Comparison of ENCODE assay signal across 10 mouse cellular contexts in genomic region chr8:117280488-117280887, GRCm38 (mm10). TPM values are rescaled to one million over a fixed set of nuclear protein-coding genes. Genes with fewer than 3 reads are reported as not detected.
DNase-seq lines count a peak whose midpoint lies in the region; ATAC-seq and TF ChIP-seq lines count a peak whose summit lies in the region.
"Had no signal": no experiment of that assay in that cellular context is flagged by ENCODE, and none has a peak within 500 bp of the region (broad histone marks: within the 10 kb centered on the region; RNA-seq: fewer than 3 reads in every experiment).

No protein-coding gene starts in this region.

- no peak overlapping the region for H3K4me2 ChIP-seq in midbrain, embryonic 13.5 days (replicated peaks)
- H3K4me2 ChIP-seq in liver, postnatal 0 days (ENCODE audit: low read depth, low read length), result 0 out of 2 replicates have a peak overlapping the region, but pooled peaks have one; percentile 29
- no peak overlapping the region for H3K4me2 ChIP-seq in stomach, postnatal 0 days (replicated peaks; ENCODE audit: low read depth)
- no peak overlapping the region for H3K4me2 ChIP-seq in midbrain, embryonic 11.5 days
- H3K4me2 ChIP-seq: embryonic facial prominence, embryonic 12.5 days; hindbrain, embryonic 13.5 days had no signal

- DNase-seq in midbrain, embryonic 10.5 days (ENCODE audit: low spot score), result no peak
- peak; percentile 26 for DNase-seq in fibroblast of lung, adult 2 months (ENCODE audit: low read depth)
- DNase-seq in liver, postnatal 0 days, result no peak
- peak; percentile 89 for DNase-seq in stomach, postnatal 0 days (ENCODE audit: low spot score)
- DNase-seq in midbrain, embryonic 11.5 days (ENCODE audit: low spot score, missing footprints), result no peak
- DNase-seq in layer of hippocampus, postnatal 25 days (ENCODE audit: extremely low spot score in 1 of 2, low spot score in 1 of 2), result no peak
- DNase-seq: midbrain, embryonic 14.5 days had no signal

- peak; percentile 41; the same call in 1 of the 2 replicates for TF ChIP-seq EP300 in liver, postnatal 0 days (IDR thresholded peaks at IDR 0.05; ENCODE audit: low read depth)
- no peak for TF ChIP-seq EP300 in stomach, postnatal 0 days (optimal IDR thresholded peaks at IDR 0.05)

- H3K9ac ChIP-seq in midbrain, embryonic 13.5 days (replicated peaks), result no peak overlapping the region
- peak overlapping the region; percentile 44; the same call in 1 of the 2 replicates for H3K9ac ChIP-seq in liver, postnatal 0 days (replicated peaks)
- no peak overlapping the region for H3K9ac ChIP-seq in stomach, postnatal 0 days (ENCODE audit: low read length)
- H3K9ac ChIP-seq in midbrain, embryonic 11.5 days (ENCODE audit: low read length), result no peak overlapping the region
- H3K9ac ChIP-seq: embryonic facial prominence, embryonic 12.5 days; hindbrain, embryonic 13.5 days had no signal

- peaks cover 30% of the 10 kb centered on the region for H3K36me3 ChIP-seq in midbrain, embryonic 10.5 days
- H3K36me3 ChIP-seq in midbrain, embryonic 13.5 days, result peaks cover 12% of the 10 kb centered on the region
- H3K36me3 ChIP-seq in liver, postnatal 0 days (replicated peaks; ENCODE audit: insufficient read depth, low read length), result peaks cover 12% of the 10 kb centered on the region
- no peaks in the 10 kb centered on the region for H3K36me3 ChIP-seq in stomach, postnatal 0 days (ENCODE audit: control insufficient read depth, insufficient read depth, low read length)
- peaks cover 2% of the 10 kb centered on the region for H3K36me3 ChIP-seq in midbrain, embryonic 11.5 days (ENCODE audit: control insufficient read depth, insufficient read depth, low read length)

- TF ChIP-seq CTCF in liver, postnatal 0 days (IDR thresholded peaks at IDR 0.05; ENCODE audit: low read depth), result no peak
- no peak for TF ChIP-seq CTCF in stomach, postnatal 0 days (IDR thresholded peaks at IDR 0.05; ENCODE audit: low read depth)

- H3K9me3 ChIP-seq in midbrain, embryonic 10.5 days (replicated peaks), result no peaks in the 10 kb centered on the region; the same call in 1 of the 2 replicates
- no peaks in the 10 kb centered on the region for H3K9me3 ChIP-seq in midbrain, embryonic 13.5 days
- no peaks in the 10 kb centered on the region for H3K9me3 ChIP-seq in liver, postnatal 0 days (ENCODE audit: low read length)
- H3K9me3 ChIP-seq in stomach, postnatal 0 days (ENCODE audit: control insufficient read depth, low read length), result no peaks in the 10 kb centered on the region
- H3K9me3 ChIP-seq in midbrain, embryonic 11.5 days (ENCODE audit: control insufficient read depth, low read length), result no peaks in the 10 kb centered on the region
- H3K9me3 ChIP-seq: embryonic facial prominence, embryonic 12.5 days; hindbrain, embryonic 13.5 days had no signal

- H3K27me3 ChIP-seq in midbrain, embryonic 10.5 days (ENCODE audit: low read depth, poor library complexity, severe bottlenecking), result no peaks in the 10 kb centered on the region
- no peaks in the 10 kb centered on the region for H3K27me3 ChIP-seq in midbrain, embryonic 13.5 days
- H3K27me3 ChIP-seq in liver, postnatal 0 days (ENCODE audit: insufficient read depth, low read length), result no peaks in the 10 kb centered on the region
- no peaks in the 10 kb centered on the region for H3K27me3 ChIP-seq in stomach, postnatal 0 days (ENCODE audit: control insufficient read depth, insufficient read depth, low read length)
- no peaks in the 10 kb centered on the region for H3K27me3 ChIP-seq in midbrain, embryonic 11.5 days (ENCODE audit: control insufficient read depth, insufficient read depth, low read length)
- H3K27me3 ChIP-seq: embryonic facial prominence, embryonic 12.5 days; hindbrain, embryonic 13.5 days had no signal

- peaks cover 68% of the 10 kb centered on the region for H3K4me1 ChIP-seq in midbrain, embryonic 10.5 days
- H3K4me1 ChIP-seq in midbrain, embryonic 13.5 days (replicated peaks), result peaks cover 66% of the 10 kb centered on the region
- peaks cover 56% of the 10 kb centered on the region for H3K4me1 ChIP-seq in liver, postnatal 0 days (ENCODE audit: insufficient read depth)
- no peaks in the 10 kb centered on the region; the same call in none of the 2 replicates for H3K4me1 ChIP-seq in stomach, postnatal 0 days (replicated peaks; ENCODE audit: control insufficient read depth, insufficient read depth)
- H3K4me1 ChIP-seq in midbrain, embryonic 11.5 days (ENCODE audit: control insufficient read depth, insufficient read depth, low read length), result peaks cover 31% of the 10 kb centered on the region

- no peak overlapping the region for H3K4me3 ChIP-seq in midbrain, embryonic 10.5 days
- no peak overlapping the region for H3K4me3 ChIP-seq in midbrain, embryonic 13.5 days (replicated peaks)
- H3K4me3 ChIP-seq in liver, postnatal 0 days (ENCODE audit: low read depth, low read length), result no peak overlapping the region
- H3K4me3 ChIP-seq in stomach, postnatal 0 days (ENCODE audit: low read depth, low read length), result no peak overlapping the region
- no peak overlapping the region for H3K4me3 ChIP-seq in midbrain, embryonic 11.5 days (ENCODE audit: low read depth, low read length)
- H3K4me3 ChIP-seq: embryonic facial prominence, embryonic 12.5 days; hindbrain, embryonic 13.5 days had no signal

- WGBS in midbrain, embryonic 10.5 days, result 92% methylated on average over 7 of the region's 7 CpGs
- 88% methylated on average over 7 of the region's 7 CpGs for WGBS in midbrain, embryonic 13.5 days
- 43% methylated on average over 7 of the region's 7 CpGs for WGBS in liver, postnatal 0 days (ENCODE audit: insufficient replicate concordance)
- 64% methylated on average over 7 of the region's 7 CpGs for WGBS in stomach, postnatal 0 days
- WGBS in midbrain, embryonic 11.5 days, result 94% methylated on average over 7 of the region's 7 CpGs

- no peak for ATAC-seq in midbrain, embryonic 13.5 days
- ATAC-seq in liver, postnatal 0 days, result peak; percentile 40
- peak; percentile 90 for ATAC-seq in stomach, postnatal 0 days (ENCODE audit: low FRiP score, low TSS enrichment)
- ATAC-seq in midbrain, embryonic 11.5 days (ENCODE audit: low FRiP score), result no peak

- H3K27ac ChIP-seq in midbrain, embryonic 10.5 days (replicated peaks), result 0 out of 2 replicates have a peak overlapping the region, but pooled peaks have one; percentile 47
- H3K27ac ChIP-seq in midbrain, embryonic 13.5 days, result no peak overlapping the region
- peak overlapping the region; percentile 72 for H3K27ac ChIP-seq in liver, postnatal 0 days (ENCODE audit: low read depth)
- H3K27ac ChIP-seq in stomach, postnatal 0 days (replicated peaks), result peak overlapping the region; percentile 74
- no peak overlapping the region for H3K27ac ChIP-seq in midbrain, embryonic 11.5 days (ENCODE audit: low read depth, low read length)
- H3K27ac ChIP-seq: embryonic facial prominence, embryonic 12.5 days had no signal

RNA-seq across cellular contexts. Expression of gene Cmip, which starts 23.6 kb away (rescaled TPM):
- 9.3 and 11.2 TPM in 2 replicates for polyA plus RNA-seq in midbrain, embryonic 10.5 days (2016; fragmentation: Nextera tagmentation; extraction: Ambion mirVana)
- polyA plus RNA-seq in midbrain, embryonic 13.5 days (2015; fragmentation: Nextera tagmentation; extraction: Ambion mirVana), result 65.3 and 71.7 TPM in 2 replicates
- 22.3 and 22.6 TPM in 2 replicates for polyA plus RNA-seq in liver, postnatal 0 days (2015; fragmentation: Nextera tagmentation; extraction: Ambion mirVana)
- polyA plus RNA-seq in stomach, postnatal 0 days (2015; fragmentation: Nextera tagmentation; extraction: Ambion mirVana), result 19.9 and 22.9 TPM in 2 replicates
- 23.7 and 28.5 TPM in 2 replicates for polyA plus RNA-seq in midbrain, embryonic 11.5 days (2014; fragmentation: Nextera tagmentation; extraction: Ambion mirVana)
- total RNA-seq in layer of hippocampus, postnatal 25 days (2021), result 100 to 1,000 TPM; 288 to 289 TPM

Comparison
In these comparisons a context has a peak if more than half of its experiments do, and no peak if none do; other contexts are left out.
1. H3K27ac ChIP-seq: peak in midbrain, embryonic 10.5 days (single experiment), liver, postnatal 0 days (single experiment) and stomach, postnatal 0 days (single experiment); none in midbrain, embryonic 13.5 days (single experiment) and midbrain, embryonic 11.5 days (single experiment).
2. DNase-seq: peak in fibroblast of lung, adult 2 months (single experiment) and stomach, postnatal 0 days (single experiment); none in midbrain, embryonic 10.5 days (single experiment), liver, postnatal 0 days (single experiment), midbrain, embryonic 11.5 days (single experiment) and layer of hippocampus, postnatal 25 days (0 of 2).
3. ATAC-seq: peak in liver, postnatal 0 days (single experiment) and stomach, postnatal 0 days (single experiment); none in midbrain, embryonic 13.5 days (single experiment) and midbrain, embryonic 11.5 days (single experiment).